8 mouse cellular contexts compared by ENCODE assay signal in the genomic region with DNA sequence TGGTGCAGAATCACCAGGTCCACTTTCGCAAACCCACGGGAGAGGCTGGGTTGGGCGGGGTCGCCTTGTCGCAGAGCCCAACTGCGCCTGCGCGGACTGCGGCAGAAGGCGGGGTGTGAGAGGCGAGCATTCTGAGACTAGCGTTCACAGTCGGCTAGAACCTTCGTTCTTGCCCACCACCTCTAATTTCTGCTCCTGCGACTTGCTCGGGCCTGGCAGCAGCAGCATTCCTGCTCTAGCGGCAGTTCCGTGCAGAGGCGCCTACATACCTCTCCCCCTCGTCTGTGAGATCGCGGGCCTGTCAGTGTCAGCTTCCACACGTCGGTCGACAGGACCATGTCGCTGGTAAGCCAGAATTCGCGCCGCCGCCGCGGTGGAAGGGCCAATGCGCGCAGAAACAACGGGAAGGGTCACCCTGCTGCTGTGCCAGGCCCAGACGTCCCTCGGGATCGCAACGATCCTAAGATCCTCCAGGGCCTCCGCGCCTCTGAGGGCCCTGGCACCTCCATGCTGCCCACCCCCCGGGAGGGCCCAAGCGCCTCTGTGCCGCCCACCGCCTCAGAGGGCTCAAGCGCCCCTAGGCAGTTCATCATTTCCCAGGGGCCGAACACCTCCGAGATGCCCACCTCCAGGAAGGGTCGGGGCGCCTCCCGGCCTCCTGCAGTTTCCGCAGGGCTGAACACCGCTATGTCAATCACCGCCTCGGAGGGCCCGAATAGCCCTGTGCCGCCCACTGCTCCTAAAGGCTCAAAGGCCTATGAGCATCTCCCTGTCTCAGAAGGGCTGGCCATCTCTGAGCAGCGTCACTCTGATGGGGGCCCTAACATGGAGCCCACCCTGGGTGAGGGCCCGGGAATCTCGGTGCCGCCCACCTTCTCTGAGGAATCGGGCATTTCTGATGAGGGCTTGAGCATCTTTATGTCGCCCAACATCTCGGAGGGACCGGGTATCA. TPM values are rescaled to one million over a fixed set of nuclear protein-coding genes. Genes with fewer than 3 reads are reported as not detected.
A peak's percentile ranks its signal among the peaks of the same experiment; 100 is the strongest.
DNase-seq lines count a peak whose midpoint lies in the region; ATAC-seq lines count a peak whose summit lies in the region.

A gene (plus strand): TSS at position 104 of the 952 bp plus-strand sequence.

- peak; percentile 71 for DNase-seq in adrenal gland, adult 18-20 months (ENCODE audit: low spot score in 2 of 2)
- DNase-seq in embryo, embryonic 10 days (ENCODE audit: low spot score): peak; percentile 74
- DNase-seq in gastrocnemius, postnatal 14 days: peak; percentile 71
- DNase-seq in left cerebral cortex, adult 9 months (ENCODE audit: low spot score in 2 of 2): peak; percentile 64 to 87
- peak; percentile 89 to 91 for DNase-seq in right cerebral cortex, postnatal 10 days (ENCODE audit: low spot score in 2 of 2)
- DNase-seq in urinary bladder, postnatal 36 days (ENCODE audit: low spot score in 2 of 2): peak; percentile 52 to 71

- peaks cover 11% of the 10 kb centered on the region for H3K36me3 ChIP-seq in megakaryocyte, embryonic 14.5 days (replicated peaks; ENCODE audit: low read length)

- intact Hi-C loops in gastrocnemius, postnatal 14 days (cut with DNase I; ENCODE audit: low total_unique reads): no loop called here

- peaks cover 20% of the 10 kb centered on the region for H3K4me1 ChIP-seq in megakaryocyte, embryonic 14.5 days

- H3K27me3 ChIP-seq in megakaryocyte, embryonic 14.5 days (replicated peaks): peaks cover 15% of the 10 kb centered on the region

- no peaks in the 10 kb centered on the region for H3K9me3 ChIP-seq in megakaryocyte, embryonic 14.5 days

- peak; percentile 72 for ATAC-seq in inflammation-experienced regulatory T-cells, adult 6 months

- peak within 1 kb of the TSS; percentile 94 for H3K4me3 ChIP-seq in megakaryocyte, embryonic 14.5 days (replicated peaks)

RNA-seq across cellular contexts. Expression of the gene that starts here (rescaled TPM):
- total RNA-seq in adrenal gland, adult 18-20 months (2021): 10 to 100 TPM; 15.0 to 15.1 TPM
- total RNA-seq in gastrocnemius, postnatal 14 days (2021): 1 to 10 TPM; 2.4 to 3.6 TPM
- 1 to 10 TPM; 2.4 to 3.8 (median 3.7) TPM for polyA plus RNA-seq in inflammation-experienced regulatory T-cells, adult 6 months (2017; shearing (Covaris generic))
- polyA plus RNA-seq in megakaryocyte, embryonic 14.5 days (2012; ENCODE audit: insufficient read depth, low replicate concordance): 4.6 and 9.5 TPM in 2 replicates

Comparison
In these comparisons a context has a peak if more than half of its experiments do, and no peak if none do; other contexts are left out.
1. Peak in every context shown above with its lines: DNase-seq, ATAC-seq and H3K4me3 ChIP-seq.